Mouse (Mus musculus) heart, postnatal 14 days (tissue): ENCODE measurements around the gene Nelfb. TPM values are rescaled to one million over a fixed set of nuclear protein-coding genes. Genes with fewer than 3 reads are reported as not detected.
A peak's percentile ranks its signal among the peaks of the same experiment; 100 is the strongest.
"Not testable (repeated sequence)": the region's sequence is repeated elsewhere in the genome, so short reads cannot be mapped to it uniquely, and the experiment has no call there.

Experiments used
- DNase-seq, 2 experiments: peaks; one replicate each; pipeline ENCODE4 v3.0.0; 2021 to 2022
- intact Hi-C: fragments of 180-260 bp; cut with DNase I; formaldehyde crosslinking; loops from one replicate; pipeline ENCODE4 v1.15.1; 2025
- long read RNA-seq, 2 experiments: library from polyadenylated mRNA; stranded (forward); transcript quantifications; one replicate each; pipeline ENCODE4 v2.0.0; 2021
- total RNA-seq, 2 experiments: library from RNA; stranded (reverse); gene quantifications; 2 replicates each; pipeline ENCODE4 v1.2.3; 2021

The Nelfb gene
- 10 to 100 TPM; 35.7 to 36.2 TPM for total RNA-seq
- long read RNA-seq, experiment 1, transcript Nelfb-201 (13 exons, 2,637 nt) = major isoform, 103 of 123 reads
- long read RNA-seq, experiment 1, partial matches to known transcripts = 3 of 123 reads
- long read RNA-seq, experiment 1, other reads (novel, unspliced or antisense) = 15 of 123 reads
- long read RNA-seq, experiment 2, transcript Nelfb-201 (13 exons, 2,637 nt) = major isoform, 103 of 128 reads
- long read RNA-seq, experiment 2, partial matches to known transcripts = 4 of 128 reads
- long read RNA-seq, experiment 2, other reads (novel, unspliced or antisense) = 19 of 128 reads

GRCm38 (mm10) chr2:25211121-25211670 is at the start of gene Nelfb:
Gene Nelfb (minus strand): TSS chr2:25211489.
- intact Hi-C loops = no loop called here

GRCm38 (mm10) chr2:25258887-25259286 is 47.6 kb upstream of the Nelfb start:
- intact Hi-C loops = no loop called here

More at GRCm38 (mm10) chr2:25211121-25211670, at the start of gene Nelfb:
- DNase-seq = peak; percentile 89 to 93

GRCm38 (mm10) chr2:25257250-25257649 is 46.0 kb upstream of the Nelfb start:
- DNase-seq, intact Hi-C loops: not testable (repeated sequence)

More at GRCm38 (mm10) chr2:25258887-25259286, 47.6 kb upstream of the Nelfb start:
- no peak for DNase-seq

- DNase-seq = peak; percentile 44 to 64
- intact Hi-C loops = not testable (repeated sequence)
These were observed 45.3 kb upstream of the Nelfb start for GRCm38 (mm10) chr2:25256443-25257109.

GRCm38 (mm10) chr2:25255284-25255779 is 44.0 kb upstream of the Nelfb start, which contains the start of gene Tmem203:
Gene Tmem203 (plus strand): TSS chr2:25255439.
- intact Hi-C loops = loop anchor here (2.0 kb wide), 1 partner anchor 61 kb away; no protein-coding TSS in a partner anchor
- DNase-seq = peak; percentile 85 to 89

- intact Hi-C loops = loop anchor here (2.0 to 5.0 kb wide), 2 partner anchors 24 to 155 kb away; partner anchors contain the start of gene Noxa1
- DNase-seq = no peak
These were observed 41.0 kb upstream of the Nelfb start for GRCm38 (mm10) chr2:25252331-25252730.

- intact Hi-C loops = no loop called here
- no peak for DNase-seq
These were observed 35.1 kb upstream of the Nelfb start, which contains the start of gene AL732309.1 for GRCm38 (mm10) chr2:25246183-25247072. Gene AL732309.1 (minus strand): TSS chr2:25246863.

- intact Hi-C loops = no loop called here
- DNase-seq = no peak
These were observed 32.9 kb upstream of the Nelfb start for GRCm38 (mm10) chr2:25244144-25244543.

GRCm38 (mm10) chr2:25243342-25243741 is 32.1 kb upstream of the Nelfb start:
- no peak for DNase-seq
- intact Hi-C loops = no loop called here

GRCm38 (mm10) chr2:25242101-25242506 is 30.8 kb upstream of the Nelfb start, which contains the start of the genes Rnf208 and Cysrt1:
Gene Rnf208 (plus strand): TSS chr2:25242255.
Gene Cysrt1 (minus strand): TSS chr2:25242452.
- DNase-seq = no peak
- intact Hi-C loops = no loop called here

GRCm38 (mm10) chr2:25241438-25241775 is 30.1 kb upstream of the Nelfb start:
- intact Hi-C loops = no loop called here
- no peak for DNase-seq

- intact Hi-C loops = no loop called here
- DNase-seq = peak; percentile 43 to 66
These were observed 29.6 kb upstream of the Nelfb start for GRCm38 (mm10) chr2:25240723-25241437.

GRCm38 (mm10) chr2:25240310-25240709 is 29.0 kb upstream of the Nelfb start:
- intact Hi-C loops = no loop called here

GRCm38 (mm10) chr2:25239766-25240165 is 28.5 kb upstream of the Nelfb start:
- intact Hi-C loops = no loop called here
- DNase-seq = no peak

More at GRCm38 (mm10) chr2:25240310-25240709, 29.0 kb upstream of the Nelfb start:
- no peak for DNase-seq

GRCm38 (mm10) chr2:25238106-25238505 is 26.8 kb upstream of the Nelfb start:
- intact Hi-C loops = no loop called here
- DNase-seq = no peak

GRCm38 (mm10) chr2:25237522-25237921 is 26.2 kb upstream of the Nelfb start:
- intact Hi-C loops = no loop called here

GRCm38 (mm10) chr2:25236614-25237013 is 25.3 kb upstream of the Nelfb start, which contains the start of gene Rnf224:
Gene Rnf224 (minus strand): TSS chr2:25236787.
- no peak for DNase-seq
- intact Hi-C loops = no loop called here

More at GRCm38 (mm10) chr2:25237522-25237921, 26.2 kb upstream of the Nelfb start:
- DNase-seq = no peak

GRCm38 (mm10) chr2:25234551-25235220 is 23.4 kb upstream of the Nelfb start:
- intact Hi-C loops = no loop called here
- DNase-seq = no peak

- intact Hi-C loops = no loop called here
- no peak for DNase-seq
These were observed 22.8 kb upstream of the Nelfb start, which contains the start of gene Slc34a3 for GRCm38 (mm10) chr2:25234050-25234449. Gene Slc34a3 (minus strand): TSS chr2:25234364.
